Mouse (Mus musculus) lung, postnatal 0 days (tissue): Measurements from ENCODE around the gene Spink8. TPM values are rescaled to one million over a fixed set of nuclear protein-coding genes. Genes with fewer than 3 reads are reported as not detected.
A peak's percentile ranks its signal among the peaks of the same experiment; 100 is the strongest.

ENCODE experiments used
- ATAC-seq: fragments of 200-750 bp; cut with Nextera tagmentation; 2 replicates; pipeline ENCODE4 v1.8.0; 2017; ENCODE audit warnings: moderate library complexity
- DNase-seq: peaks from one replicate; pipeline ENCODE4 v3.0.0-alpha.2; 2016; ENCODE audit warnings: low spot score
- H3K27ac ChIP-seq: fragments of 300-500 bp; sonication (generic); 2 replicates; pipeline ENCODE4 v1.5.1; 2014; ENCODE audit warnings: antibody characterized with exemption, mild to moderate bottlenecking, low read length, mixed read lengths
- H3K27me3 ChIP-seq: fragments of 300-500 bp; sonication (generic); replicated peaks from 2 replicates; pipeline ENCODE4 v1.6.1; 2014; ENCODE audit warnings: low read length, mixed read lengths; ENCODE audit not compliant: insufficient read depth
- H3K36me3 ChIP-seq: fragments of 300-500 bp; sonication (generic); 2 replicates; pipeline ENCODE4 v1.6.1; 2014; ENCODE audit warnings: low read length, mixed read lengths; ENCODE audit not compliant: insufficient read depth
- H3K4me1 ChIP-seq: fragments of 300-500 bp; sonication (generic); 2 replicates; pipeline ENCODE4 v1.6.1; 2014; ENCODE audit warnings: antibody characterized with exemption, low read depth, low read length, mixed read lengths; ENCODE audit not compliant: insufficient read depth
- H3K4me2 ChIP-seq: fragments of 300-500 bp; sonication (generic); replicated peaks from 2 replicates; pipeline ENCODE4 v1.6.1; 2014; ENCODE audit warnings: low read depth, mild to moderate bottlenecking, low read length, moderate library complexity, mixed read lengths
- H3K4me3 ChIP-seq: fragments of 300-500 bp; sonication (generic); 2 replicates; pipeline ENCODE4 v1.5.1; 2014; ENCODE audit warnings: low read depth, low read length
- H3K9ac ChIP-seq: fragments of 300-500 bp; sonication (generic); replicated peaks from 2 replicates; pipeline ENCODE4 v1.6.1; 2014; ENCODE audit warnings: low read depth, mild to moderate bottlenecking
- H3K9me3 ChIP-seq: fragments of 300-500 bp; sonication (generic); 2 replicates; pipeline ENCODE4 v1.6.1; 2016; ENCODE audit warnings: low read length, mixed read lengths
- CTCF ChIP-seq: IDR thresholded peaks from 2 replicates; pipeline ENCODE4 v1.5.1; 2016; ENCODE audit warnings: antibody characterized with exemption, mild to moderate bottlenecking
- EP300 ChIP-seq: IDR thresholded peaks from 2 replicates; pipeline ENCODE4 v1.6.1; 2016; ENCODE audit warnings: antibody characterized with exemption, mild to moderate bottlenecking, control low read depth
- WGBS: fragments of 180-500 bp; shearing (Covaris S2); extraction: QIAGEN DNeasy Blood & Tissue Kit; methylation state at CpG from one replicate; pipeline ENCODE4 v1.1.7; 2014; 5-methylcytosine and 5-hydroxymethylcytosine counted together
- polyA plus RNA-seq: library from polyadenylated mRNA; unstranded; fragments of >200 nt; fragmentation: Nextera tagmentation; extraction: Ambion mirVana; gene quantifications from 2 replicates; pipeline ENCODE4 v1.2.1, GENCODE M21; 2015

Spink8 gene
- polyA plus RNA-seq, 1 experiment from 2014 or later = not detected

- Histone ChIP-seq H3K9ac (peak overlapping the region; percentile 61), H3K4me2 (peak overlapping the region; percentile 72), H3K27me3 (no peaks in the 10 kb centered on the region), H3K4me3 (peak overlapping the region; percentile 80), H3K9me3 (no peaks in the 10 kb centered on the region), H3K4me1 (peaks cover 10% of the 10 kb centered on the region; the same call in 1 of the 2 replicates), H3K36me3 (0 out of 2 replicates have a peak, but pooled peaks cover 7% of the 10 kb centered on the region), H3K27ac (peak overlapping the region; percentile 80)
- peak; percentile 80 for ATAC-seq
- DNase-seq = peak; percentile 70
- TF ChIP-seq CTCF = no peak
- no peak for TF ChIP-seq EP300
- 1% methylated on average over 58 of the region's 76 CpGs for WGBS
These were observed 63.9 kb downstream of the Spink8 start for GRCm38 (mm10) chr9:109875695-109876601.

Other genes starting within 250 kb of the Spink8 start
- gene Fbxw15, start 244.0 kb upstream of the Spink8 start, polyA plus RNA-seq = not detected in 2 replicates
- not detected in 2 replicates for gene Fbxw24, start 186.2 kb upstream of the Spink8 start, polyA plus RNA-seq
- gene Fbxw25, start 147.6 kb upstream of the Spink8 start, polyA plus RNA-seq = not detected in 2 replicates
- gene Fbxw18, start 109.6 kb upstream of the Spink8 start, polyA plus RNA-seq = not detected in 2 replicates
- not detected in 2 replicates for gene Fbxw26, start 66.2 kb upstream of the Spink8 start, polyA plus RNA-seq
- gene Fbxw27, start 21.6 kb upstream of the Spink8 start, polyA plus RNA-seq = not detected in 2 replicates
- 22.3 and 24.4 TPM in 2 replicates for gene Nme6, start 20.5 kb downstream of the Spink8 start, polyA plus RNA-seq
- gene Camp, start 37.3 kb downstream of the Spink8 start, polyA plus RNA-seq = 10.3 and 13.1 TPM in 2 replicates
- 7.1 and 8.7 TPM in 2 replicates for gene Cdc25a, start 63.3 kb downstream of the Spink8 start, polyA plus RNA-seq
- gene Map4, start 119.2 kb downstream of the Spink8 start, polyA plus RNA-seq = 35.6 and 36.9 TPM in 2 replicates